Mouse (Mus musculus) kidney, postnatal 0 days (tissue): Measurements from ENCODE around the gene Comp. TPM values are rescaled to one million over a fixed set of nuclear protein-coding genes. Genes with fewer than 3 reads are reported as not detected.

Experiments used
- ATAC-seq: fragments of 200-750 bp; cut with Nextera tagmentation; replicated peaks from 2 replicates; pipeline ENCODE4 v1.8.0; 2017; ENCODE audit warnings: low read depth, moderate number of reproducible peaks, moderate TSS enrichment, moderate library complexity; ENCODE audit not compliant: low FRiP score
- DNase-seq: peaks from one replicate; pipeline ENCODE4 v3.0.0-alpha.2; 2016; ENCODE audit warnings: low spot score
- H3K27ac ChIP-seq: fragments of 300-500 bp; sonication (generic); 2 replicates; pipeline ENCODE4 v1.5.1; 2014; ENCODE audit warnings: mild to moderate bottlenecking
- H3K27me3 ChIP-seq: fragments of 300-500 bp; sonication (generic); 2 replicates; pipeline ENCODE4 v1.6.1; 2014; ENCODE audit warnings: low read length, mixed read lengths; ENCODE audit not compliant: insufficient read depth
- H3K36me3 ChIP-seq: fragments of 300-500 bp; sonication (generic); 2 replicates; pipeline ENCODE4 v1.6.1; 2014; ENCODE audit warnings: low read length, mixed read lengths; ENCODE audit not compliant: insufficient read depth
- H3K4me1 ChIP-seq: fragments of 300-500 bp; sonication (generic); replicated peaks from 2 replicates; pipeline ENCODE4 v1.6.1; 2014; ENCODE audit warnings: antibody characterized with exemption, low read length, mixed read lengths; ENCODE audit not compliant: insufficient read depth
- H3K4me2 ChIP-seq: fragments of 300-500 bp; sonication (generic); 2 replicates; pipeline ENCODE4 v1.6.1; 2014; ENCODE audit warnings: mild to moderate bottlenecking, low read length, moderate library complexity, mixed read lengths
- H3K4me3 ChIP-seq: fragments of 300-500 bp; sonication (generic); replicated peaks from 2 replicates; pipeline ENCODE4 v1.5.1; 2014; ENCODE audit warnings: low read depth, low read length
- H3K9ac ChIP-seq: fragments of 300-500 bp; sonication (generic); 2 replicates; pipeline ENCODE4 v1.6.1; 2014; ENCODE audit warnings: low read depth, low read length
- H3K9me3 ChIP-seq: fragments of 300-500 bp; sonication (generic); replicated peaks from 2 replicates; pipeline ENCODE4 v1.6.1; 2016; ENCODE audit warnings: low read length, inconsistent platforms, mixed read lengths
- CTCF ChIP-seq: IDR thresholded peaks from 2 replicates; pipeline ENCODE4 v1.5.1; 2016; ENCODE audit warnings: antibody characterized with exemption, low read depth, mild to moderate bottlenecking, moderate library complexity
- WGBS: fragments of 180-500 bp; shearing (Covaris S2); extraction: QIAGEN DNeasy Blood & Tissue Kit; methylation state at CpG from one replicate; pipeline ENCODE4 v1.1.7; 2014; 5-methylcytosine and 5-hydroxymethylcytosine counted together
- polyA plus RNA-seq: library from polyadenylated mRNA; unstranded; fragments of >200 nt; fragmentation: Nextera tagmentation; extraction: Ambion mirVana; gene quantifications from 2 replicates; pipeline ENCODE4 v1.2.1, GENCODE M21; 2015

Comp gene
- polyA plus RNA-seq, 1 experiment from 2014 or later: 0.28 TPM

DNA sequence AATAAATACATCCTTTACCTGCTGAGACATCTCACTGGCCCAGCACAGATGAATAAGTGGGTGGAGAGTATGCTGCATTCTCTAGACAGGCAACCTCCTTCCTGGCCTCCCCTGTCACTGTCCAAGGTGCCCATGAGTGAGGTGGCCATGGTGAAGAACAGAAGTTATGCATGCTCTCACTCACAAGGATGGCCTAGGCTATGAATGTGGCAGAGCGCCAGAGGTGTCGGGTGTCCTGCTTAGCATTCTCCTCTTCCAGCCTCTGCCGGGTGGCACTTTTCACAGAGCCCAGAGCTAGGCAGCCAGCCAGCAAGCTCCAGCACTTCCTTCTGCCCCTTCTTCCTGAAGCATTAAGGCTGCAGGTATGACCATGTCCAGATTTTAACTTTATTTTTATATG, 13.9 kb upstream of the Comp start:
- no peaks in the 10 kb centered on the region for H3K27me3 ChIP-seq
- no peak overlapping the region for H3K27ac ChIP-seq
- 6% methylated on average over 3 of the region's 3 CpGs for WGBS
- no peak overlapping the region for H3K9ac ChIP-seq
- peak; percentile 53 for ATAC-seq
- no peaks in the 10 kb centered on the region for H3K4me1 ChIP-seq
- no peak overlapping the region for H3K4me2 ChIP-seq
- TF ChIP-seq CTCF: no peak
- H3K9me3 ChIP-seq: no peaks in the 10 kb centered on the region
- H3K36me3 ChIP-seq: no peaks in the 10 kb centered on the region
- no peak overlapping the region for H3K4me3 ChIP-seq
- peak; percentile 48 for DNase-seq

DNA sequence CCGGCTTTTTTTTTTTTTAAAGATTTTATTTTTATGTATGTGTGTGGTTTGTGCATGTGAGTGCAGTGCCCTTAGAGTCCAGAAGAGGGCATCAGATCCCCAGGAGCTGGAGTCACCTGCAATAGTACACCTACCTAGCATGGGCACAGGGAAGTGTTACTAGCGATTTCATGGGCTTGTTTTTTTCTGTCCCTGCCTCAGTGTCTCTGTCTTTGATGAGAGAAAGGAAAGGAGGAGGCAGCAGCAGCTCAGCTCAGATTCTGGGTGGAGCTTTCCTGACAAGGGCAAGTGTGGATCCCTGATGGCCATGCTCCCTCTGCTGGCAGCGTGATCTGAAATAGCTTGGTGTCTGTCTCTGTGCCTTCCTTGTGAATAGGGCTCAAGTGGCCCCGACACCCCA, 12.6 kb upstream of the Comp start:
- no peak overlapping the region for H3K27ac ChIP-seq
- peak; percentile 49 for TF ChIP-seq CTCF
- H3K36me3 ChIP-seq: no peaks in the 10 kb centered on the region
- H3K27me3 ChIP-seq: no peaks in the 10 kb centered on the region
- no peak overlapping the region for H3K4me3 ChIP-seq
- no peaks in the 10 kb centered on the region for H3K9me3 ChIP-seq
- 54% methylated on average over 4 of the region's 4 CpGs for WGBS
- ATAC-seq (no peak), DNase-seq (no peak)
- no peaks in the 10 kb centered on the region for H3K4me1 ChIP-seq
- H3K9ac ChIP-seq: no peak overlapping the region
- no peak overlapping the region for H3K4me2 ChIP-seq

DNA sequence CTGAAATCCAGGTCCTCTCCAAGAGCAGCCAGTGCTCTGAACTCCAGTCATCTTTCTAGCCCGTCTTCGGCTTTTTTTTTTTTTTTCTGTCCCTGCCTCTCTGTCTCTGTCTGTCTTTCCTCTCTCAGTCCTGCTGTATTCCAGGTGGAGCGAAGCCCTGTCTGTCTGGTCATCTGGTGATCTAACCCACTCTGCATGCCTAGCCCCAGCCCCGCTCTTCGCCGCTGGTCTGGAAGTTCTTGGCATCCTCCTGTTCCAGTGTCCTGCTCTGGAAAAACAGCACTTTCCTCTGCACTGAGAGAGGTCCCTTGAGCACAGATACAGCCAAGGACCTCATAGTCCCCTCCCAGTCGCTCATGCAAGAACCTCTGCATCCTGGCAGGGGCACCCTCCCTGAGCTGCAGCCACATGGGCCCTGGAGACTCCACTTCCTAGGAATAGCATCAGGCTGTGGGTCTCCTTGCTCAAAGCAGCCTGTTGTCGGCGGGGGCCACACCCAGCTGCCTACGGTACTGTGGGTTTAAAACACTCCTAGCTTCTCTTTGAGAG, 11.8 kb upstream of the Comp start:
- Histone ChIP-seq H3K36me3 (no peaks in the 10 kb centered on the region), H3K9ac (no peak overlapping the region), H3K4me1 (no peaks in the 10 kb centered on the region), H3K4me2 (no peak overlapping the region), H3K27ac (no peak overlapping the region), H3K9me3 (no peaks in the 10 kb centered on the region), H3K27me3 (no peaks in the 10 kb centered on the region), H3K4me3 (no peak overlapping the region)
- DNase-seq (no peak), ATAC-seq (no peak)
- WGBS: 69% methylated on average over 10 of the region's 10 CpGs
- TF ChIP-seq CTCF: no peak

DNA sequence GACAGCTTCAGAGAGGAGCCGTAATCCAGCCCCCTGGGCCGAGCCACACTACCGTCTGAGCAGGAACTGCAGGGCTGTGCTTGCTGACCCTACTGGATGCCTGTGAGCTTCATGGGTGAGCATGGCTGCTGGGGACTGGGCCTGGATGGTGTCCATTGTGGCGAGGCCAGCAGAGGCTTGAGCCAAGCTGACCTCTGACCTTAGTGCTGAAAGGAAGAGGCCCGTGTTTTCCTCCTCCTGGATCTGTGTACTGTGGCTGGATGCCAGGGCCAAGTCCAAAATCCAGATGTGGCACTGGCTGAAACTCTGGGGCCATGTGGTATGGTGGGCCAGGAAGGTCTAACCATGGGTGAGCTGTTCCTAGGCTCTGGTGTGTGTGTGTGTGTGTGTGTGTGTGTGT, 9.3 kb upstream of the Comp start:
- ATAC-seq (peak; percentile 41; the same call in 1 of the 2 replicates), DNase-seq (no peak)
- Histone ChIP-seq H3K4me3 (no peak overlapping the region), H3K4me1 (no peaks in the 10 kb centered on the region), H3K27me3 (no peaks in the 10 kb centered on the region), H3K4me2 (no peak overlapping the region), H3K27ac (no peak overlapping the region), H3K36me3 (no peaks in the 10 kb centered on the region), H3K9me3 (no peaks in the 10 kb centered on the region), H3K9ac (no peak overlapping the region)
- 31% methylated on average over 5 of the region's 5 CpGs for WGBS
- TF ChIP-seq CTCF: no peak

DNA sequence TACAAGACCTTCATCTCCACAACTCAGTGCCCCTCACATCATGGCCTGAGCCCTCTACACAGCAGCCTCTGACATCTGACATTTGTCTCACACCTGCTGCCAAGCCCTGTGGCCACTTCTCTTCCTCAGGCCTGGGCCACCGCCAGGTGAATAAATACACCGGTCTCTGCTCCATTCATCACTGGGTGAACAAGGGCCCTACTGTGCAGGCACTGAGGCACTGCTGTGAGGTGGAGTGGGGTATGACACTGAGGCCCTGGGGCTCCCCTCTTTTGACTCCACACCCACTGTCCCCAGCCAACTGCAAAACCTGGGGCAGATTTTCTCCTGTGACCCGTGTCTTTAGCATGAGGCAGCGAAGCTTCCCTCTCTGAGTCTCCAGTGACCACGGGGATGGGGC, 6.8 kb upstream of the Comp start:
- H3K4me2 ChIP-seq: no peak overlapping the region
- DNase-seq: no peak
- no peaks in the 10 kb centered on the region for H3K4me1 ChIP-seq
- no peak for ATAC-seq
- no peak overlapping the region for H3K27ac ChIP-seq
- no peak for TF ChIP-seq CTCF
- no peaks in the 10 kb centered on the region for H3K36me3 ChIP-seq
- 57% methylated on average over 5 of the region's 5 CpGs for WGBS
- H3K4me3 ChIP-seq: no peak overlapping the region
- no peak overlapping the region for H3K9ac ChIP-seq
- H3K9me3 ChIP-seq: no peaks in the 10 kb centered on the region
- H3K27me3 ChIP-seq: no peaks in the 10 kb centered on the region

DNA sequence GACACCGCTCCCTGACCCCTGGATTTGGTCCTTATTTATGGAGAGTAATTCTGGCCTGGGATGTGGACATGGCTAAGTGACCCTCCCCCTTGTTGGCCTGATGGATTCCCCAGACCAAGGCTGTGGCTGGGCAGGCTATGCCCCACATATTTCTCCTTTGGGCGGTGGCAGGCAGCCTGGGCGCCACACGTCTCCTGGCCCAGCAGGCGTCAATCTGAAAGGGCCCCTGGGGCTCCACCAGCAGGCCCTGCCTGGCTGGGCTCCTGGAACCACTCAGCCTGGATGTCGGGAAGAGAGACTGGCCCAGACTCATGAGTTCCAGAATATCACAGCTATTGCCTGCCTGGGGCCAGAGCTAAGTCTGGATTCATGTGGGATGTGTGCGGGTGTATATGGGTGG, 2.9 kb upstream of the Comp start:
- H3K4me3 ChIP-seq: no peak overlapping the region
- no peak overlapping the region for H3K4me2 ChIP-seq
- H3K9me3 ChIP-seq: no peaks in the 10 kb centered on the region
- H3K27ac ChIP-seq: no peak overlapping the region
- no peak for ATAC-seq
- H3K36me3 ChIP-seq: no peaks in the 10 kb centered on the region
- H3K4me1 ChIP-seq: peaks cover 13% of the 10 kb centered on the region; the same call in 1 of the 2 replicates
- TF ChIP-seq CTCF: no peak
- H3K9ac ChIP-seq: no peak overlapping the region
- WGBS: 83% methylated on average over 7 of the region's 7 CpGs
- DNase-seq: no peak
- H3K27me3 ChIP-seq: peaks cover 28% of the 10 kb centered on the region

DNA sequence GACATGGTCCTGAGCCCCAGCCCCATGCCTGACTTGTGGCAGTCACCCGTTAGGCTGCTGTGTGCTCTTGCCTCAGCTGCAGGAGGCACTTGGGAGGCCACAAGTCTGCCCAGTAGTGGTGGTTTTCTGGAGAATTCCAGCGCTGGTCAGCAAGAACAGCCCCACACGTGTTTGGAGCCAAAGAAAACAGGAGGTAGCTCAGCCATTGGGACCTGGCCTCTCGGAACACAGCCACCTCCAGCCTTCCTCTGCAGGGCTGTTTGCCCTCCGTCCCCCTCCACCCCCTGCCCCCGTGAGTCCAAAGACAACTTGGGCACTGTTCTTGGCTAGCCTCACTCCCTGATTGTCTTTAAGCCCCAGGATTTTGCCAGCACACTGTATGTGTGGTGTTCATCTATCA, 1.4 kb upstream of the Comp start:
- Histone ChIP-seq H3K27ac (no peak overlapping the region), H3K4me1 (peaks cover 18% of the 10 kb centered on the region), H3K9me3 (no peaks in the 10 kb centered on the region), H3K4me3 (no peak overlapping the region), H3K9ac (no peak overlapping the region), H3K27me3 (peaks cover 41% of the 10 kb centered on the region), H3K36me3 (no peaks in the 10 kb centered on the region), H3K4me2 (no peak overlapping the region)
- WGBS: 20% methylated on average over 6 of the region's 6 CpGs
- no peak for DNase-seq
- no peak for ATAC-seq
- no peak for TF ChIP-seq CTCF
